Mouse (Mus musculus) cerebellum, adult 9-10 months (tissue): ENCODE measurements at regions not wholly inside any gene's neighbourhood (a gene's known extent, or its start where the extent isn't known, plus 50 kb on each side); places are given as distances from the start of the nearest gene placed in this dataset.

Source experiments
- DNase-seq: peaks from one replicate; pipeline ENCODE4 v3.0.0; 2022

DNA sequence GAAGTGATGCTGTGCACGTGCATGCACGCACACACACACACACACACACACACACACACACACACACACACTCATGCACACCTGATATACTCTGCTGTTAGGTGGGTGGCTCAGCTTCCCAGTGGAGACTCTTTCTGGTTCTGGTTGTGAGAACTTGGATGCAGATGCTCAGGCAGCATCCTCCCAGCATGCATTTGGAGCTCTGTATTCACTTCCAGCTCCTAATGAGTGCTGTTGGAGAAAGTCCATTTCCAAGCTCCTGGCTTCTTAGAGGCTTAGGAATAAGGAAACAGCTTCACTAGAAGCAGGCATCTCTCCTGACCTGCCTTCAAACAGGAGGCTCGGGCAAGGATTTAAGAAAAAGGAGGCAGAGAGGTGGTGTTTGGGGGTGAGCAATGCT, 52.2 kb upstream of the Kazn start:
- no peak for DNase-seq
